Mouse (Mus musculus) ES-E14 (cell line): ENCODE data around the gene Itgb7.

Experiments
- HCFC1 ChIP-seq: IDR thresholded peaks from 2 replicates; pipeline ENCODE4 v1.6.1; 2012; ENCODE audit warnings: low read length, inconsistent platforms, borderline replicate concordance; ENCODE audit not compliant: insufficient read depth
- MAFK ChIP-seq: IDR thresholded peaks from 2 replicates; pipeline ENCODE4 v1.6.1; 2014; ENCODE audit warnings: mild to moderate bottlenecking, low read depth, low read length, inconsistent platforms; ENCODE audit not compliant: insufficient read depth
- ZC3H11A ChIP-seq: IDR thresholded peaks from 2 replicates; pipeline ENCODE4 v1.6.1; 2012; ENCODE audit warnings: low read depth, mild to moderate bottlenecking, inconsistent platforms, low read length, borderline replicate concordance
- ZNF384 ChIP-seq: IDR thresholded peaks from 2 replicates; pipeline ENCODE4 v1.6.1; 2012; ENCODE audit warnings: low read depth, low read length, inconsistent platforms

DNA sequence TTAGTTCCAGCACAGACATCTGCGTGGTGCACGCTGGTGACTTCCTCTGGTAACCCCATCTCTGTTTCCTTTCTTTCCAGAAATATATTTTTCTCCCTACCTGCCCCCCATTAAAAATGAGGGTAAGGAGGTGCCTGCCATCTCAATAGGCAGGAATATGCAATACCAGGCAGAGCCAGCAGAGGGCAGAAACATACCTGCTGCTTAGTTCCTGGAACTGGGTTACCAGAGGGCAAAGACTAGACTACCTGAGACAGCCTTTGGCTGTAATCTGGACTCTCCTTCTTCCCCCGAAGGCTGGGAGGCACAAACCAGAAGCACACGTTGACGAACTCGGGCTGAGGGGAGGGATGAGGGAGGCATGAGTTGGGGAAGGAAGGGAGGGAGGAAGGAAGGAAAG lies 53.5 kb downstream of the Itgb7 start:
- TF ChIP-seq ZNF384 (no peak), HCFC1 (no peak), ZC3H11A (peak; percentile 35; the same call in 1 of the 2 replicates), MAFK (no peak)
